Mouse (Mus musculus): Measurements from ENCODE around the gene Tmem120a.

DNA sequence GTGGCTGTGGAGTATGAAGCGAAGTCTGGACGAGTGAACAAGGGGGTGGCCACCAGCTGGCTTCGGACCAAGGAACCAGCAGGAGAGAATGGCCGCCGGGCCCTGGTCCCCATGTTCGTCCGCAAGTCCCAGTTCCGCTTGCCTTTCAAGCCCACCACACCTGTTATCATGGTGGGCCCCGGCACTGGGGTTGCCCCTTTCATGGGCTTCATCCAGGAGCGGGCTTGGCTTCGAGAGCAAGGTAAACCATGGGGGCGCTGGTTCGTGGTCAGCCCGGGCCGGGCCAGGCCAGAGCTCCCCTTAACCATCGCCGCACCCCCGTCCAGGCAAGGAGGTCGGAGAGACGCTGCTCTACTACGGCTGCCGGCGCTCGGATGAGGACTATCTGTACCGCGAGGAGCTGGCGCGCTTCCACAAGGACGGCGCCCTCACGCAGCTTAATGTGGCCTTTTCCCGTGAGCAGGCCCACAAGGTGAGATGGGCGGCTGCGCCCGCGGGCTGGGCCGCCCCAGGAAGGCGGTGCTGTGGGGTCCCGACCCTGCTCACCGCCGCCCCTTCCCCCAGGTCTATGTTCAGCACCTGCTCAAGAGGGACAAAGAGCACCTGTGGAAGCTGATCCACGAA is 10.1 kb downstream of the Tmem120a start:
- TF ChIP-seq CTCF (IDR thresholded peaks at IDR 0.05; ENCODE audit: extremely low read depth, insufficient read depth, low read length) (no peak), POLR2A (IDR thresholded peaks at IDR 0.05; ENCODE audit: extremely low read depth, insufficient read depth, low read length) (no peak)
